Mouse (Mus musculus) thymus, postnatal 10 days (tissue): Measurements from ENCODE around the gene Ugt1a7c.
"Not testable (repeated sequence)": the region's sequence is repeated elsewhere in the genome, so short reads cannot be mapped to it uniquely, and the experiment has no call there.

ENCODE experiments used
- DNase-seq, 2 experiments: peaks; one replicate each; pipeline ENCODE4 v3.0.0; 2021; ENCODE audit warnings: low spot score in 2 of 2

Gene Ugt1a7c

DNA sequence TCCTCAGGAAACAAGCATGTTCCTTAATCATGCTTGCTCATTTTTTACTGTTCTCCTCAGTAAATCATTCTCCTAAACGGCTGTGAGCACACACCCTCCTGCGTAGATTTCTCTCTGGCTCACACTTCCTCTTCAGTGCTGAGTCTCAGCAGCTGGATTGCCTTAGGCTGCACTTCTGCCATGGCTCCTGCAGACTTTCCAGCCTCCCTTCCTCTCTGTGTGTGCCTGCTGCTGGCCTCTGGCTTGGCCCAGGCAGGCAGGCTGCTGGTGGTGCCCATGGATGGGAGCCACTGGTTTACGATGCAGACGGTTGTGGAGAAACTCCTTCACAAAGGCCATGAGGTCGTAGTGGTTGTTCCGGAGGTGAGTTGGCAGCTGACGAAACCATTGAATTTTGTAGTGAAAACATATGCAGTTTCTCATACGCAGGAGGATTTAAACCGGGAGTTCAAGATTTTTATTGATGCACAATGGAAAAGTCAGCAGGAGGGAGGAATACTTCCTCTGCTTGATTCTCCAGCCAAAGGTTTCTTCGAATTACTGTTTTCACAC lies at the start of gene Ugt1a7c:
Gene Ugt1a7c, plus strand, starts transcription at position 122 of the 552 bp plus-strand sequence.
- DNase-seq = no peak

DNA sequence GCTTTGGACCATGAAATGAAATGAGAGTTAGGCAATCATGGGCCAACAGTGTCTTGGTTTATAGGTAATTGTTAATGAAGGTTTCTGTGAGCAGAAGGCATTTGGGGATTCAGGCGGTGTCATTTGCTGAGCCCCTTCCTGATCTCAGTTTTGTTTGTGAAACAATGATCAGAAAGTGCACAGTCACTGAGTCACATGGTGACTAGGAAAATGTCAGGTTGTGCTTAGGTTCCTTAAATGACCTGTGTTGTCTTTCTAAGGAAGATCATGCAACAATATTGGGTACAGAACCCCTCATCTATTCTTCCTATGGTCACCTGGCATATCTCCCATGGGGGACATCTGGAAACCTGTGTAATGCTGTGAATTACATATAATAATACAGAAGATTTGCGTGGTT lies 47.5 kb upstream of the Ugt1a7c start:
- not testable (repeated sequence) for DNase-seq

DNA sequence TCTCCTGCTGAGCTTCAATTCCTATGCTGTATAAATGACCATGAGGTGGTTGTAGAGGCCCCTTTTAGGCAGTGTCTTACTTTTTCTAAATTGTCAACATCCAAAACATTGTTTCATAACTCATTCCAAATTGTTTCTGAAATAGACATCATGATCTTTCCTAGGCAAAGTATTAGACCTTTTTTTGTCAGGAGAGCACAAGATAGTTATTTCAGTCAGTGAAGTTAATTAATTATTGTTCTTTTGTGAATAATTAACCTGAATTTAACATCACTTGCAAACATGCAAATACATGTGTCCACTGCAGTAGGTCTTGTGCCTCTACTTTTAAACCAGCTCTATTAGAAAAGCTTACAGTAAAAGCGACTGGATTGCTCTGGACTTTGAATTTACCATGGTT lies 39.8 kb upstream of the Ugt1a7c start, which contains the start of gene Ugt1a10:
Gene Ugt1a10, plus strand, starts transcription at position 301 of the 400 bp plus-strand sequence.
- DNase-seq = no peak

DNA sequence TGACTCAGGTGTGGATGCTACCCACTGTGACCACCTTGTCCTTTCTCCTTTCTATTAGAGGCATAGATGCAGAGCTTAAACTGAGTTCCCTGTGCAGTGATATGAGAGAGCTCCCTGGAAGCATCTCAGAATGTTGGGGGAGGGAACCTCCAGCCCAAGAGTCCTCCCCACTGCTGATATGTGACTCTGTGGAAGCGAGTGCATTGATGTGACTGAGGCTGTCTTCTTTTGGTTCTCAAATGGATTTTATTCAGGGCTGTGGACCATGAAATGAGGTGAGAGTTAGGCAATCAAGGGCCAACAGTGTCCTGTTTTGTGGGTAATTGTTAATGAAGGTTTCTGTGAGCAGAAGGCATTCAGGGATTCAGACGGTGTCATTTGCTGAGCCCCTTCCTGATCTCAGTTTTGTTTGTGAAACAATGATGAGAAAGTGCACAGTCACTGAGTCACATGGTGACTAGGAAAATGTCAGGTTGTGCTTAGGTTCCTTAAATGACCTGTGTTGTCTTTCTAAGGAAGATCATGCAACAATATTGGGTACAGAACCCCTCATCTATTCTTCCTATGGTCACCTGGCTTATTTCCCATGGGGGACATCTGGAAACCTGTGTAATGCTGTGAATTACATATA lies 28.3 kb upstream of the Ugt1a7c start:
- DNase-seq = not testable (repeated sequence)

DNA sequence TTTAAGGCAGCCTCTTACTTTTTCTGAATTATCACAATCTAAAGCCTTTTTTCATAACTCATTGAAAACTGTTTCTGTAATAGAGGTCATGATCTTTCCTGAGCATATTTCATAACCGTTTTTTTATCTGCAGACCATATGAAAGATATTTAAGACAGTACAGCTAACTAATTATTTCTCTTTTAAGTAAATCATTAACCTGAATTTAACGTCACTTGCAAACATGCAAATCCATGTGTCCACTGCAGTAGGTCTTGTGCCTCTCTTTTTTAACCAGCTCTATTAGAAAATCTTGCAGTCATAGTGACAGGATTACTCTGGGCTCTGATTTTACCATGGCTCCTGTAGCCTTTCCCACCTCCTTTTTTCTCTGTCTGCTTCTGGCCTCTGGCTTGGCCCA lies 24.4 kb upstream of the Ugt1a7c start, which contains the start of gene Ugt1a9:
Gene Ugt1a9, plus strand, starts transcription at position 306 of the 400 bp plus-strand sequence.
- no peak for DNase-seq

DNA sequence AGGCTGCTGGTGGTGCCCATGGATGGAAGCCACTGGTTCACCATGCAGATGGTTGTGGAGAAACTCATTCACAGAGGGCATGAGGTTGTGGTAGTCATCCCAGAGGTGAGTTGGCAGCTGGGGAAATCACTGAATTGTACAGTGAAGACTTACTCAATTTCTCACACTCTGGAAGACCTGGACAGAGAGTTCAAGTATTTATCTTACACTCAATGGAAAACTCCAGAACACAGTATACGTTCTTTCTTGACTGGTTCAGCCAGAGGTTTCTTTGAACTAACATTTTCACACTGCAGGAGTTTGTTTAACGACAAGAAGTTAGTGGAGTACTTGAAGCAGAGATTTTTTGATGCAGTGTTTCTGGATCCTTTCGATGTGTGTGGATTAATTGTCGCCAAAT lies 24.0 kb upstream of the Ugt1a7c start:
- DNase-seq = no peak

DNA sequence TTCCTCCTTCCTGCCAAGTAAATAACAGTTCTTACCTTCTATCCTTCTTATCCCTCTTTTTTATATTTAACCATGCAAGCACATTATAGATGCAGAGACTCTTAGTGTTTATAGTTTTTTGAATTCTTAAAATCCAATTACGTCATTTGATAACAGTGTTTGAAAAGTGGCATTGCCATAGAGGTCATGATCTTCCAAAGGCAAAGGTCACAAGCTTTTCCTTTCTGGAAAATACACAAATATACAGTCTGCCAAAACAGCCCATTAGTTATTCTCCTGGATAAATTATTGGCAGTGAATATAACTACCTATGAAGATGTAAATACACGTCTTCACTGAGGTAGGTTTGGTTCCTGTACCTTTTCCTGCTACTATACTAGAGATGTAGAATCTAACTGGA lies 20.4 kb upstream of the Ugt1a7c start:
- DNase-seq = no peak

DNA sequence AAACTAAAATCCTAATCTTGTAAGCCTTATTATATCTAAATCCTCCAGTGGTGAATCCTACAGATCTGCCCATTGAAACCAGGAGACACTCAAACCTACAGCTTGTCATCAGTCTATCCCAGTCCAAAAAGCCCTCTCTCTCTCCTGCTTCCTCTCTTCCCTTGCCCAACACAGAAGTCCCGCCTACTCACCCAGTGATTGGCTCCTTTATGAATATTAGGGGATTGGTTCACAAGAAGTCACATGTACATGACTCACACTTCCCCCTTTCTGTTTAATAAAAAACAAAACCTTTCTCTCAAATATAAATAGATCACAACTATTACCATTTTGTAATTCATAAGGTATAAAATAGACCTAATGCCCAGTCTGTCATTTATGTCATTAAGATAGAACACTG lies 17.7 kb upstream of the Ugt1a7c start:
- DNase-seq = no peak

DNA sequence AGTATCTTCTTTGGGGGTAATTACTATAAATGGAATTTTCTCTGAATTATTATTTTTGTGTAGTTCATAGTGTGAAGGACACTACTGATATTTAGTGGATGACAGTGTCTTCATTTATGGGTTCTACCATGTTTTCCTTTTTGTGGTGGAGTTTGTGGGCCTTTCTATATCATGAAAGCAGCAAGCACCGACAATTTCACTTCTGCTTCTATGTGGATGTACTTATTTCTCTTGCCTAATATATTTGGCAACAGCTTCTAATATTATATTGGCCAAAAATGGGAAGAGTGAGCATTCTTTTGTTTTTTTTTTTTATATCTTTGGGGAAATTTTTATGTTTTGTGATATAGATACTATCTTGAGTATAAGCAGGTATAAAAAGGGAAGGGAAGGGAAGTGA lies 13.2 kb upstream of the Ugt1a7c start:
- DNase-seq = no peak

DNA sequence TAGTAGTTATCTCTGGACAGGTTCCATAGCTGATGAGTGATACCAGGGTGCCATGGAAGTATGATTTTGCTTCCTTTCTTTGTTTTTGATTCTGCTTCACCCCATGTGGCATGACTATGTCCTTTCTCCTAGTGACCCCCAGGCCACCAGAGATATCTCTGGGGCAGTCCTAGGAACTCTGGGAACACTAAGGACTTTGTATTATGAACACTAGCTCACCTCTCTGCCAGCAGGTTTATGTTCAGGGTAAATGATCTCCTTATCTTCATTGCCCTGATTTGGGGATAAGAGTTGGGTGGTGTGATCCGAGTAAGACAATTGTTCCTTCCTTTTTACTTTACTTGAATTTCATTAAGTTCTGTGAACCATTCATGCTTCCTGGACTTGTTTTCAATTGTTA lies 8.7 kb upstream of the Ugt1a7c start:
- no peak for DNase-seq

DNA sequence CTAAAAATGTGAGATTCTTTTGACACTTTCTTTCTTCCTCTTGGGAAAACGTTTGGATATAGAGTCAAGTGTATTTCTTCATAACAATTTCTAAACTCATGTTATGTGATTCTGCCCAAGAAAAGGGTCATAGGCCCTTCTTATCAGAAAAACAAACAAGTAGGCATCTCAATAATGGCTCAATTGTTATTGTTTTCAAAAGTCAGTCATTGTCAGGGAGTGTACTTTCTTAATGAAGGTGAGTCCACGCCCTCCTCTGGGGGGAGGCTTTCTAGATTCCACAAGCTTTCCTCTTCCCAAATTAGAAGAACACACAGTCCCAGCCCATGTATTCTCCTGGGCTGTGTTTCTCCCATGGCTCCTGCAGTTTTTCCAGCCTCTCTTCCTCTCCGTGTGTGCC lies 7.3 kb upstream of the Ugt1a7c start, which contains the start of gene Ugt1a8:
Gene Ugt1a8, plus strand, starts transcription at position 301 of the 400 bp plus-strand sequence.
- DNase-seq = no peak

DNA sequence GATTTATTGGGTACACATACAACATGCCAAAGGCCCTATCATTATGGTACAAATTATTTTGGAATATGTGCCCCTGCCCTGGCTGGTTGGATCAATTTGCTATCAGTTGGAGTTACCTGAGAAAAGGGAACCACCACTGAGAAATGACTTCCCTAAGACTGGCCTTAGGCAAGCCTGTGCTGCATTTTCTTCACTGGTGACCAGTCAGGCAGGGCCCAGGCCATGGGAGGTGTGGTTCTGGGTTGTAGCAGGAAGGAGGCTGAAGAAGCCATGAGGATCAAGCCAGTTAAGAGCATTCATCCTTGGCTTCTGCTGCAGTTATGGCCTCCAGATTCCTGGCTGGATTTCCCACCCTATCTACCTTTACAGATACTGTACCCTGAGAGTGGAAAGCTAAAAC lies 2.5 kb upstream of the Ugt1a7c start:
- no peak for DNase-seq

DNA sequence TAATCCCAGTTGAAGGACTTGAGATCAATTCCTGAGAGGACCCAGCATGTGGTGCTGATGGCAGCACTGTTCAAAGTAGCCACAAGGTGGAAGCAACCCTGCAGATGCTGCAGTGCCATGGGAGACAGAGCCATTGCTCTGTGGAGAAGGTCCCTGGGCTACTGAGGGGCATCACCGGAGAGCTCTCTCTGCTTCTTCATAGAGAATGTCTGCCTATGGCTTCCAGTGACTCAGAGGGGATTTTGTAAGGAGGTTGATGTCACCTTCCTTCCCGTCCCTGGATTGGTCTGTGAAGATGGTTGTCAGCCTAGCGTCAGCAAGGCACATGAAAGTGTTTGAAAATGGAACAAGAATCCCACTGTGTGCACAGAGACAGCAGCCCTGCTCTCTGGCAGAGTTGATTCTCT lies 589 bp upstream of the Ugt1a7c start:
- DNase-seq = not testable (repeated sequence)

DNA sequence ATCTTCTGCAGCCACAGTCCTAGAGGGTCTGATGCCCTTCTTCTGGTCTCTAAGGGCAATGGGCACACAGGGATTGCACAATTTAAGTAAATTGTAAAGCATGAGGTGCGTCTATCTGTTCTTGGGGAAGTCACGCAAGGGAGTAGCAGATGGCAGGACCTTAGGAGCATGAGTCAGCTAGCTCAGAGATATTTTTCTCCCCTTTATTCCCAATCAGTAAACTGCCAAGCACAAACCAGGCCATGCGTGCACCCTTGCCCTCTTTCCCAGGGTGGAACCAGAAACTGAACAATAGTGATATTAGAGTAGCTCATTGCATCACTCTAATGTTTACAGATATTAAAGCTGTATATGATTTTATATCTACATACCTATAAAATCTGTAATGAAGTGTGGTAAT lies 3.7 kb downstream of the Ugt1a7c start:
- not testable (repeated sequence) for DNase-seq

DNA sequence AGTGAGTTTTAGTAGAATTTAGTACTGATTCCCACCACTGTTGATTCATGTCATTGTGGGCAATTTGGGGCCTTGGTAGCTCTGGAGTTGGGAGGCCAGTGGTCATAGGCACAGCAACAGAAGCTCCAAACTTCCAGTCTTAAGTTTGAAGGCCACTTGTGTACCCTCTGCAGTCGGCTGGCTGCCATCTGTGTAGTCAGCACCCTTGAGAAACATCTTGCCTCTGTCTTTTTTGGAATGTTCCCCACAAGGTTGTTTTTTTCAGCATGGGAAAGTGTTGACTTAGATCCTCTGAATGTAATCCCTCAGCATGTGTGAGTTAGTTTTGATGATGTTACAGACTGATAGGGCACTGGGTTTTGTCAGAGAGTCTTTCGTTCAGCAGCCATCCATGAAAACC lies 4.8 kb downstream of the Ugt1a7c start:
- DNase-seq = not testable (repeated sequence)

DNA sequence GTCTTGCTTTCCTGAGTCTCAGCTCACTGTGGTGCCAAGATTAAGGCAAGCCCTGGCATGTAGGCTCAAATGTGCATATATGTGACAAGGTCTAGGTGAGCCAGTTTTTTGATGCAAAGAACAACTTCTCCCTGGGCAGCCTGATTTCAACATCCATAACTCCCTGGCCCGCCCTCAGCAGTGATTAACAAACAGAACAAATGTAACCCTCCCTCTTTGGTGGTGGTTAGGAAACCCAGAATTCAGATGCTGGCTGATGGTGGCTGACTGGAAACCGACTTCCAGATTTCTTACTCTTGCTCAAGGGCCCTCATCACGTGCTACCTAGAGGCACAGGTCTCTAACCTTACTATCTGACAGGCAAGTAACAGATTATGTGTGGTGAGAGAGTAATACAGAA lies 8.2 kb downstream of the Ugt1a7c start, which contains the start of gene Ugt1a6b:
Gene Ugt1a6b, plus strand, starts transcription at position 234 of the 400 bp plus-strand sequence.
- not testable (repeated sequence) for DNase-seq

DNA sequence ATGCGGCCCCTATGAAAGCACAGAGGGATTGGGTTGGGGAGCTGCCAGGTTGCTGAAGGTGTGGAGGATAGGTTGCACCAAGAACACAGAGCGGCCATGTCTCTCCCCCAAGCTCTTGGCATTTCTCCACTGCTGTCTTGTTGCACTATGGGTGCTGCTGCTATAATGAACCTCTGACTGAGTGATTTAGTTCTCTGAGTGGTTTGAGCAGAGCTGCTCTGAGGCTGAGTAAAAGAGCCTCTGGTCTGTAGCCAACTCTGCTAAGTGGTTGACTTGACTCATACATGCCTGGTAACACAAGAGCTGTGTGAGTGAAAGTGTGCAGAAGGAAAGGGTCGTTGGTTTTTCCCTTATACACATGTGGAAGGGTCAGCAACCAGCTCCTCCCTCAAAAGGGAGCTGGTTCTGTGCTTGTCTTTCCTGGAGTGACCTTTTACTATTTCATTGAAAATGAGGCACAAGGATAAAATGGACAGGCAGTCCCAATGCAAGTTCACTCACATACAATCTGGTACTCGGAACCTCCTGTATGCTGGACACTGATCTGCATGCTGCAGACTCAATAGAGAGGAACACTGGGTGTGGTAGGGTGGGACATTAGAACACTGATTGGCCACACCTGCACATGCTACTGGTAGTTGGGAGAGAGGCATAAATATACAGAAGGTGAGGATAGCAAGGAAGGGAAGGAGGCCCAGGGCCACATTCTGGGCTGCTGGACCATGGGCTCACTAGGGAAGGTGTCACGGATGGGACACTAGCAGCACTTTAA lies 9.0 kb downstream of the Ugt1a7c start:
- not testable (repeated sequence) for DNase-seq

DNA sequence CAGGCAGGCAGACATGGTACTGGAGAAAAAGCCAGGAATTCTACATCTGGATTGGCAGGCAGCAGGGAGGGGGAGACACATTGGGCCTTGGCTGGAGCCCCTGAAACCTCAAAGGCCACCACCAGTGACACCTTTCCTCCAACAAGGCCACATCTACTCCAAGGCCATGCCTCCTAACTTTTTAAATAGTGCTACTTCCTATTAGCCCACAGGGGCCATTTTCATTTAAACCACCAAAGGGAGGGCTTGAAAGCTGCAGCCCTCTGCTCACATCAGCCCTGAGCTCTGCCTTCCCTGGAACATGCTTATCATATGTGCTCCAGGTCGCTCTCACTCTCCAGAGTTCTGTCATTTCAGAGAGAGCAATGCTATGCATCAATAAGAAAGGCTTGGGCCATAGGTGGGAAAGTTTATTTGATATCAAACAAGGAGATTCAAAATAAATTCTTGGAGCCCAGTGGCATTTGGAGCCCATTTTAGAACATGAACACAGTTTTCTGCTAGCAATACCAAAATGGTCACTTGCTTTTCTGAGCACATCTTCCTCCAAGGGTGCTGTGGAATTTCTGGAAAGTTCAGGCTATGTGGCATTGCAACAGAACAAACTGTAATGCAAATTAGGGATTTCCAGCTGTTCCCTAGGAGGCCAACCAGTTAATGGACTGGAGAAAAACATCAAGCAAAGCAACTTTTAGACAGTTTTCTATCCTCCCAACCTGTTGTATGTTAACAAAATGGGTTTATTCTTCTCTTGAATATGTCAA lies 10.0 kb downstream of the Ugt1a7c start:
- DNase-seq = no peak

DNA sequence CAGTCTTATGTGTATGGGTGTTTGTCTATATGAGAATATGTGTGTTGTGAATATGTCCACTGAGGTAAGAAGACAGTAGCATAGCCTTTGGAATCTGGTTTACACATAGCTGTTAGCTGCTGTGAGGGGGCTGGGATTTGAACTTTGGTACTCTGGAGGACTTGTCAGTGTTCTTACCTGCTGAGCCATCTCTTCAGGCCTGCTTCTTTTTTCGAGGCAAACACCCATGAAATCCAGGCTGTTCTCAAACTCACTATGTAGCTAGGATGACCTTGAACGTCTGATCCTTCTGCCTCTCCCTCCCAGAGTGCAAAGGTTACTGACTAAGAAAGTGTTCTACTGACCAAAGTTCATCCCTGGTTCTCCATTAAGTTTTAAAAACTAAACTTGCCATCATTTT lies 10.8 kb downstream of the Ugt1a7c start:
- no peak for DNase-seq

DNA sequence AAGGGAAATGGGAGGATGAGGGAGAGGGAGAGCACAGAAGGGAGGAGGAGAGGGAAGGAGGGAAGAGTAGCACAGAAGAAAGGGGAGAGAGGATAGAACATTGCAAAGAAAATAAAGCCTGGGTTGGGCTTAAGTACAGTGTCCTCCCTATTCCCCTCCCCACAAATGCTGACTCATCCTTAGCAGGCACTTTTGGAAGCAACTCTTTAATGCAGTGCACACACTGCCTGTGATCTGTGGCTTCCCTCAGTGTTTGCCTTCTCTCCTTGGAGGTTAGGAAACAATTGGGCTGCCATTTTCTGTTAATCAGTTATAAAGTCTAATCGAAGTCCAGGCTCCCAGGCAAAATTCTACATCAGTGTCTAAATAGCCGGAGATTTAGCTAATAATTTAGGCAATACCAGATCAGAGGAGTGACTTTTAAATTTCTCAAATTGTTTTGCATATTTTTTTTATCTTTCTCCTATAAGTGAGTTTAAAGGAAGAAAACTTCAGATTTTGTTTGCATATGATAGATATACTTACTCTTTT lies 14.2 kb downstream of the Ugt1a7c start:
- DNase-seq = not testable (repeated sequence)

DNA sequence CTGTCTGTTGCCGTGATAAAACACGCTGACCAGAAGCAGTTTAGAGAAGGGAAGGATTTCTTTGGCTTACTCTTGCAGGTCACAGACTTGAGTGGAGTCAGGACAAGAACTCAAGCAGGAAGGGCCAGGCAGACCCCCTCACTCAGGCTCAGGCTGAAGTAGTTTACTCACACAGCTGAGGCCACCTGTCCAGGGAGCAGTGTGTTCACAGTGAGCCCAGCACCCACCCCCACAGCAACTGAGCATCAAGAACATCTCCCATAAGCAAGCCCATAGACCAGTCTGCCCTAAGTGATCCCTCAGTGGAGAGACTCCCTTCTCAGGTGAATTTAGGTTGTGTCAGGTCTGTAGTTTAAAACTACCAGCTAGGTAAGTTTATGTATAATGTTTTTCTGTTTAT lies 14.7 kb downstream of the Ugt1a7c start:
- not testable (repeated sequence) for DNase-seq

DNA sequence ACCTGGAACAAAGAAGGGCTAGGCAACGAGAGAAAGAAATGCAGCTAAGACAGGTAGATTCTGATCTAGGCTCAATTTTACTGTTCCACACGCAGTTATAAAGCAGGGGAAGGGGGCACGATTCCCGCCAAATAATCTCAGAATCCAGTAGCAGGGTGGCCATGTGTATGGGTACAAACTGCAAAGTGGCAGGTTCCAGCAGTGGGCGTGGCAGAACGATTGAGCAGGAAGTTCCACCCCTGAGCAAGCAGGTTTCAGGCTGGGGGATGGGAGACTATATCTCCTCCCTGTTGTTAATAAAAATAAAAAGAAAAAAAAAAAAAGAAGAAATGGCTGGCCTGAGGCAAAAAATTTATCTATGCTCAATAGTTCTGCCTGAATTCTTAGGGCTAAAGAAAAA lies 17.9 kb downstream of the Ugt1a7c start:
- not testable (repeated sequence) for DNase-seq
